Mouse (Mus musculus): ENCODE measurements around the gene 4930524J08Rik. TPM values are rescaled to one million over a fixed set of nuclear protein-coding genes. Genes with fewer than 3 reads are reported as not detected.

The 4930524J08Rik gene
- polyA plus RNA-seq, 1 experiment from 2014 or later: 2.2 TPM

- H3K27ac ChIP-seq (ENCODE audit: low read length): no peak overlapping the region
- H3K4me3 ChIP-seq (ENCODE audit: low read depth, low read length): no peak overlapping the region
- H3K9me3 ChIP-seq (replicated peaks; ENCODE audit: control insufficient read depth, low read length, poor library complexity, severe bottlenecking): no peaks in the 10 kb centered on the region
- H3K4me2 ChIP-seq (ENCODE audit: low read length): no peak overlapping the region
- WGBS: 77% methylated on average over 2 of the region's 2 CpGs
- no peak overlapping the region for H3K9ac ChIP-seq (ENCODE audit: low read depth, low read length)
- no peaks in the 10 kb centered on the region for H3K4me1 ChIP-seq (ENCODE audit: control insufficient read depth, insufficient read depth, low read length)
- peaks cover 13% of the 10 kb centered on the region for H3K36me3 ChIP-seq (ENCODE audit: control insufficient read depth, insufficient read depth, low read length)
- no peak for ATAC-seq
- H3K27me3 ChIP-seq (ENCODE audit: control insufficient read depth, insufficient read depth, low read depth, low read length): no peaks in the 10 kb centered on the region
These were observed 19.5 kb upstream of the 4930524J08Rik start for GRCm38 (mm10) chr5:99959236-99959936.

GRCm38 (mm10) chr5:99959960-99960359, 18.9 kb upstream of the 4930524J08Rik start:
- H3K36me3 ChIP-seq (ENCODE audit: control insufficient read depth, insufficient read depth, low read length): peaks cover 13% of the 10 kb centered on the region
- no peak overlapping the region for H3K4me2 ChIP-seq (ENCODE audit: low read length)
- no peaks in the 10 kb centered on the region for H3K4me1 ChIP-seq (ENCODE audit: control insufficient read depth, insufficient read depth, low read length)
- no peaks in the 10 kb centered on the region for H3K9me3 ChIP-seq (replicated peaks; ENCODE audit: control insufficient read depth, low read length, poor library complexity, severe bottlenecking)
- 91% methylated on average over 2 of the region's 2 CpGs for WGBS
- H3K9ac ChIP-seq (ENCODE audit: low read depth, low read length): no peak overlapping the region
- H3K4me3 ChIP-seq (ENCODE audit: low read depth, low read length): no peak overlapping the region
- ATAC-seq: no peak
- no peaks in the 10 kb centered on the region for H3K27me3 ChIP-seq (ENCODE audit: control insufficient read depth, insufficient read depth, low read depth, low read length)
- no peak overlapping the region for H3K27ac ChIP-seq (ENCODE audit: low read length)

GRCm38 (mm10) chr5:99973941-99974340, 4.9 kb upstream of the 4930524J08Rik start:
- H3K4me2 ChIP-seq (ENCODE audit: low read length): peak overlapping the region; percentile 15; the same call in 1 of the 2 replicates
- H3K9ac ChIP-seq (ENCODE audit: low read depth, low read length): no peak overlapping the region
- no peak overlapping the region for H3K4me3 ChIP-seq (ENCODE audit: low read depth, low read length)
- no peaks in the 10 kb centered on the region for H3K27me3 ChIP-seq (ENCODE audit: control insufficient read depth, insufficient read depth, low read depth, low read length)
- 15% methylated on average over 2 of the region's 2 CpGs for WGBS
- H3K27ac ChIP-seq (ENCODE audit: low read length): no peak overlapping the region
- no peak for ATAC-seq
- H3K9me3 ChIP-seq (replicated peaks; ENCODE audit: control insufficient read depth, low read length, poor library complexity, severe bottlenecking): no peaks in the 10 kb centered on the region
- H3K4me1 ChIP-seq (ENCODE audit: control insufficient read depth, insufficient read depth, low read length): peaks cover 36% of the 10 kb centered on the region
- H3K36me3 ChIP-seq (ENCODE audit: control insufficient read depth, insufficient read depth, low read length): no peaks in the 10 kb centered on the region; the same call in 1 of the 2 replicates

GRCm38 (mm10) chr5:99975061-99975460, 3.8 kb upstream of the 4930524J08Rik start:
- Histone ChIP-seq H3K9me3 (replicated peaks; ENCODE audit: control insufficient read depth, low read length, poor library complexity, severe bottlenecking) (no peaks in the 10 kb centered on the region), H3K9ac (ENCODE audit: low read depth, low read length) (no peak overlapping the region), H3K27ac (ENCODE audit: low read length) (no peak overlapping the region), H3K4me2 (ENCODE audit: low read length) (peak overlapping the region; percentile 36; the same call in 1 of the 2 replicates), H3K4me3 (ENCODE audit: low read depth, low read length) (no peak overlapping the region), H3K36me3 (ENCODE audit: control insufficient read depth, insufficient read depth, low read length) (no peaks in the 10 kb centered on the region; the same call in 1 of the 2 replicates), H3K27me3 (ENCODE audit: control insufficient read depth, insufficient read depth, low read depth, low read length) (no peaks in the 10 kb centered on the region), H3K4me1 (ENCODE audit: control insufficient read depth, insufficient read depth, low read length) (peaks cover 35% of the 10 kb centered on the region)
- no peak for ATAC-seq
- WGBS: 52% methylated on average over 4 of the region's 4 CpGs

- Histone ChIP-seq H3K4me2 (ENCODE audit: low read length) (peak overlapping the region; percentile 94), H3K27me3 (ENCODE audit: control insufficient read depth, insufficient read depth, low read depth, low read length) (no peaks in the 10 kb centered on the region), H3K4me1 (ENCODE audit: control insufficient read depth, insufficient read depth, low read length) (peaks cover 35% of the 10 kb centered on the region), H3K9ac (ENCODE audit: low read depth, low read length) (no peak overlapping the region), H3K9me3 (replicated peaks; ENCODE audit: control insufficient read depth, low read length, poor library complexity, severe bottlenecking) (no peaks in the 10 kb centered on the region), H3K4me3 (ENCODE audit: low read depth, low read length) (peak overlapping the region; percentile 28; the same call in 1 of the 2 replicates), H3K36me3 (ENCODE audit: control insufficient read depth, insufficient read depth, low read length) (no peaks in the 10 kb centered on the region; the same call in 1 of the 2 replicates), H3K27ac (ENCODE audit: low read length) (no peak overlapping the region)
- ATAC-seq: no peak
- 69% methylated on average over 1 of the region's 1 CpGs for WGBS
These were observed 3.1 kb upstream of the 4930524J08Rik start for GRCm38 (mm10) chr5:99975776-99976175.

- Histone ChIP-seq H3K4me1 (ENCODE audit: control insufficient read depth, insufficient read depth, low read length) (peaks cover 35% of the 10 kb centered on the region), H3K4me2 (ENCODE audit: low read length) (peak overlapping the region; percentile 94), H3K27me3 (ENCODE audit: control insufficient read depth, insufficient read depth, low read depth, low read length) (no peaks in the 10 kb centered on the region), H3K36me3 (ENCODE audit: control insufficient read depth, insufficient read depth, low read length) (no peaks in the 10 kb centered on the region), H3K27ac (ENCODE audit: low read length) (no peak overlapping the region), H3K9me3 (replicated peaks; ENCODE audit: control insufficient read depth, low read length, poor library complexity, severe bottlenecking) (no peaks in the 10 kb centered on the region), H3K9ac (ENCODE audit: low read depth, low read length) (peak overlapping the region; percentile 97), H3K4me3 (ENCODE audit: low read depth, low read length) (peak overlapping the region; percentile 93)
- no peak for ATAC-seq
- WGBS: 6% methylated on average over 8 of the region's 8 CpGs
These were observed 2.4 kb upstream of the 4930524J08Rik start for GRCm38 (mm10) chr5:99976334-99976955.

- 0% methylated on average over 43 of the region's 50 CpGs for WGBS
- Histone ChIP-seq H3K27me3 (ENCODE audit: control insufficient read depth, insufficient read depth, low read depth, low read length) (no peaks in the 10 kb centered on the region), H3K4me1 (ENCODE audit: control insufficient read depth, insufficient read depth, low read length) (peaks cover 35% of the 10 kb centered on the region), H3K36me3 (ENCODE audit: control insufficient read depth, insufficient read depth, low read length) (no peaks in the 10 kb centered on the region), H3K9ac (ENCODE audit: low read depth, low read length) (peak overlapping the region; percentile 97), H3K27ac (ENCODE audit: low read length) (peak overlapping the region; percentile 99), H3K4me3 (ENCODE audit: low read depth, low read length) (peak overlapping the region; percentile 93), H3K9me3 (replicated peaks; ENCODE audit: control insufficient read depth, low read length, poor library complexity, severe bottlenecking) (no peaks in the 10 kb centered on the region), H3K4me2 (ENCODE audit: low read length) (peak overlapping the region; percentile 94)
- peak; percentile 34 for ATAC-seq
These were observed 1.2 kb upstream of the 4930524J08Rik start for GRCm38 (mm10) chr5:99977516-99978301.

GRCm38 (mm10) chr5:99983452-99984061, 4.7 kb downstream of the 4930524J08Rik start:
- no peak for ATAC-seq
- Histone ChIP-seq H3K9me3 (replicated peaks; ENCODE audit: control insufficient read depth, low read length, poor library complexity, severe bottlenecking) (no peaks in the 10 kb centered on the region), H3K4me2 (ENCODE audit: low read length) (no peak overlapping the region), H3K36me3 (ENCODE audit: control insufficient read depth, insufficient read depth, low read length) (no peaks in the 10 kb centered on the region), H3K27me3 (ENCODE audit: control insufficient read depth, insufficient read depth, low read depth, low read length) (no peaks in the 10 kb centered on the region), H3K9ac (ENCODE audit: low read depth, low read length) (no peak overlapping the region), H3K4me1 (ENCODE audit: control insufficient read depth, insufficient read depth, low read length) (peaks cover 3% of the 10 kb centered on the region), H3K27ac (ENCODE audit: low read length) (no peak overlapping the region), H3K4me3 (ENCODE audit: low read depth, low read length) (no peak overlapping the region)
- 94% methylated on average over 9 of the region's 9 CpGs for WGBS
